Mouse (Mus musculus): ENCODE data around the gene Mapk14.
"Not testable (repeated sequence)": the region's sequence is repeated elsewhere in the genome, so short reads cannot be mapped to it uniquely, and the experiment has no call there.

The Mapk14 gene

GRCm38 (mm10) chr17:28739244-28739643, 48.1 kb downstream of the Mapk14 start:
- no peak for DNase-seq (ENCODE audit: extremely low spot score)

DNA sequence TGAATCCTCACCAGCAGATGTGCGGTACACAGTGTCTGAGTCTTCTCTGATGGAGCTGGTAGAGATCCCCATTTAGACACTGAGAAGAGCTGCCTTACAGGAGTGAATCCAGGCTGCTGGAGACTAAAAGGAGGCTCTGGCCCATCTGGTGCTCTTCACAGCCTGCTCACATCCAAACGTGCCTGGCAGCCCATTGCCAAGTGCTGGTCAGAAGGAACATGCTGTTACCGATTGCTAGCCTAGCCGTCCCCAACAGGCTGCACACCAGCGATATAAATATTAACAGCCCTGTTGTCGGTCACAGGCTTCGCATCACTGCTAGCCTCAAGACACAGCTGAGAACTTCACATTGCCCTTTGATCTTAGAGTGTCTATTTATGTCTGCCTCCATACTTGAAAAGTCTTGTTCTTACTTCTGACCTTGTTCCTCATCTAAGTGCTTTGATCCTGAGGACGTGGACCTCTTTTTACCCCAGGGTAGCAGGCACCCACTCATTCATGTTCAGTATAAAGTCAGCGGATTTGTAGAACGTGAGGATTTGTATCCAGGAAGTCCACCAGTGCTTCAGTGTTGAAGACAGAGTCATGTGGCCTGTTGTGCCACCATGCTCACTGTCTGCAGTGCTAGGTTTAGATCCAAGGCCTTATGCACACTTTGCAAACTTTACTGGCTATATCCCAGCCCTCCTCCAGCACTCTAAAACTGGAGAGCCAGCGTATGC, 52.2 kb downstream of the Mapk14 start:
- no peak for DNase-seq (ENCODE audit: extremely low spot score)

- no peak for DNase-seq (ENCODE audit: extremely low spot score)
These were observed 52.8 kb downstream of the Mapk14 start for GRCm38 (mm10) chr17:28743916-28744315.

DNA sequence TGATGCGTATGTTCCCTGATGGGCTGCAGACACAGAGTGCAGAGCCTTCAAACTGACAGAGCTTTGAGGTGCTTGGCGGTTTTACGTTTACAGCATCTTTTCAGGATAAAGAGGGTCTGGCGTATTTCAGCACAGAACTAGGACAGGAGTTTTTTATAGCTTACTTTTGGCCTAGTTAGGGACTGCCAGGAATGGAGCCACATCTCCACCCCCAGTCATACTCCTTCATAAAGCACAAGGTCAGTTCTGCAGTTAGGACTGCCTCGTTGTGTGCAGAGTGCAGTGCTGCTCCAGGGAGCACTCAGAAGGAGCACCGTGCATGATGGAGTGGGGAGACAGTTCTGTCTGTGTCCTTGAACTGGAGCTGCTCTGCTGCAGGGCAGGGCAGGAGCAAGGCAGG, 54.6 kb downstream of the Mapk14 start:
- no peak for DNase-seq (ENCODE audit: extremely low spot score)

DNA sequence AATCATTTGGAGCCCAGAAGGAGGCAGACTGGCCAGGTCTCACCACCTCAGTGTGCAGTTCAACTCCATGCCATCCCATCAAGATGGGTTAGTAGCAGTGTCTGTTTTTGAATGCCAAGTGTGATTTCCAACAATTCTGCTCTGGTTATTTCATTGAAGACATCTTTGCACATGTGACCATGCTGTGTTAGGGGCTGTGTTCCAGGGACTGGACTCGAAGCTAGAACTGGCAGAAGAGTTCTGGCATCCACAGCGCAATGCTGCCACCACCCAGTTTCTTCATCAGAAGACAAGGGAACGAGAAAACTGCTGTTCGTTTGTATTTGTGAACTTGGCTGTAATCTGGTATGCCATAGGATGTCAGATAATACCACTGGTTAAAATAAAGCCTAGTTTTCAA, 56.9 kb downstream of the Mapk14 start:
- no peak for DNase-seq (ENCODE audit: extremely low spot score)

DNA sequence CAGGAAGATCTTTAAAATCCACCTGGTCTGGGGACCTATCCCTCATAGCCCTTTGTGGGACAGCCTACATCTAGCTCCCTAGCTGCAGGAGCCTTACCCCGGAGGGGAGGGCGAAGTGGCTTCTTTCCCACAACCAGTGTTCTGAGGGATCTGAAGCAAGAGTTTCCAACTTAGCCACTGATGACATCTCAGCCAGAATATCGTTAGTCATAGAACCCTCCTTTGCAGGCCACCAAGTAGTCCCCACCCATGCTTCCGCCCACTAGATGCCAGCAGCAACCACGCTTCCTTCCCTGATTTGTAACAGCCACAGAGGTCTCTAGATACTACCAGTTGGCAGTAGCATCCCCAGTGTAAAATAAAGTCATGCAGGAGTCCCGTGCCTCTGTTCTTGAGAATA, 59.5 kb downstream of the Mapk14 start:
- DNase-seq (ENCODE audit: extremely low spot score) = no peak

GRCm38 (mm10) chr17:28756447-28756846, 65.3 kb downstream of the Mapk14 start:
- no peak for DNase-seq (ENCODE audit: extremely low spot score)

DNA sequence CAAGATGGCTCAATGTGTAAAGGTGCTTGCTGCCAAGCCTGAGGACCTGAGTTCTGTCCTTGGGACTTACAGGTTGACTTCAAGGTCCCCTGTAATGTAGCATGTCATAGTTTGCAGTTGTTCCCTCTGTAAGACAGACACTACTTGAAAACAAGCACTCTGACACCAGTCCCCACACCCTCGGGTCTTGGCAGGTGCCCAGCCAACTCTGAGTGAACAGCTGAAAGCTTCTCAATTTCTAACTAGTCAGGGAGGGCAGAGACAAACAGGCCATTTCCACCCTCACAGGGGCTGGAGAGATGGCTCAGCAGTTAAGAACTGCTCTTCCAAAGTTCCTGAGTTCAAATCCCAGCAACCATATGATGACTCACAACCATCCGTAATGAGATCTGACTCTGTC, 66.3 kb downstream of the Mapk14 start:
- no peak for DNase-seq (ENCODE audit: extremely low spot score)

GRCm38 (mm10) chr17:28760736-28761312, 69.7 kb downstream of the Mapk14 start:
- DNase-seq (ENCODE audit: extremely low spot score) = no peak

GRCm38 (mm10) chr17:28761871-28762270, 70.7 kb downstream of the Mapk14 start:
- DNase-seq (ENCODE audit: extremely low spot score) = peak; percentile 68

- no peak for DNase-seq (ENCODE audit: extremely low spot score)
These were observed 75.1 kb downstream of the Mapk14 start for GRCm38 (mm10) chr17:28766203-28766602.

DNA sequence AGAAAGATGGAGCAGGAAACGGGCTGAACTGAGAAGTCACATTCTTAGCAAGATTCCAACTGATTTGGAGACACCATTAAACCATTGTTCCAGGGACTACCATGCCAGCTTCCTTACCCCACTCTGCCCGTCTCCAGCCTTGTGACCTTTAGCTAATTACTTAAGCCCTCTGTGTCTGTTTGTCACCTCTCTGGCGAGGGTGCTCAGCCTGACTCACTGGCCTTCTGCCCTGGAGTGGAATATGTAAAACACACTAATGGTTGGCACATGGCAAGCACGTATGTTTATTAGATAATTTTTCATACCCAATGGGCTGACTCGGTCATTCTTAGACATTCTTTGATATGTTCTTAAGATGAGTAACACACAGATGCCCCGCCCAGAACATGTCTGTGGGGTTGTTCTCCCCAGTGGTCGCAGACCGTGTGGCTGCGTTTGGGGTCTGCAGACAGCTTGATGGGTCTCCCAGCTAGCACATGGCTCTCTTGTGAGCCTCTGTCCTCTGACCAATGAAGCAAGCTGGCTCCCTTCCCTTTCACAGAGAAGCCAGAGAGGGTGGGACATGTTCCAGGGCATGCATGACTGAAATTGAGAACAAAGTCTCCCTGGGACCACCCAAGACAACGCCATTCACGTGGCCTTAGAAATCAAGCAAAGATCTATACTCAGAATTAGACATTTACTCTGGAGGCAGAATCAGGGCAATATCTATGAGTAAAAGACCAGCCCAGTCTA, 75.8 kb downstream of the Mapk14 start:
- DNase-seq (ENCODE audit: extremely low spot score) = no peak

DNA sequence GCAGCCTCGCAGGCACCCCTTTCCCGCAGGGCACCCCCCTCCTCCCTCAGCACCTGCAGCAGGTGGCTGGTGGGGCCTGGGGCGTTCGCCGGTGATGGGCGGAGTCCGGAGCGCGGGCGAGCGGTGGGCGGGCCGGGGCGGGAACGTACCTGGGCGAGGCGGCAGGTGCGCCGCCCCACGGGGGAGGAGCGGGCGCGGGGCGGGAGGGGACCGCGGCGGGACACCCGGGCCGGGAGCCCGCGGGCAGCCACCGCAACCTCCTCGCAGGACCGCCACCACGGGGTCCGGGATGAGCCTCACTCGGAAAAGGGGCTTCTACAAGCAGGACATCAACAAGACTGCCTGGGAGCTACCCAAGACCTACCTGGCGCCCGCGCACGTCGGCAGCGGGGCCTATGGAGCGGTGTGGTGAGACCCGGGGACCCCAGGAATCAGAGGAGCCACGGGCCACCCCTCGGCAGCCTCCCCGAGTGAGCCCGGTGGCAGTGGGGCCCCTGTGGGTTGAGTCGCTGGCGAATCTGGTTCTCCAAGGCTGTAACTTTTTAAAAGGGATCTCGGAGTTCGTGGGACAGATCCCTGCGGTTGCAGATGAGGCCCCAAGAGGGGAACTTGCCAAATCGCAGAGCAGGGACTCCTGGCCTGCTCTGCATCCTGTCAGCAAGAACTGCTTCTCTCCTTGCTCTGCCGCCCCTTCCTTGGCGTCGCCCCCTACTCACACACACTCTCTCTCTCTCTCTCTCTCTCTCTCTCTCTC, 78.2 kb downstream of the Mapk14 start, which contains the start of gene Mapk13:
Mapk13 (plus strand) TSS at position 177 of the 754 bp plus-strand sequence.
- peak; percentile 34 for DNase-seq (ENCODE audit: extremely low spot score)

DNA sequence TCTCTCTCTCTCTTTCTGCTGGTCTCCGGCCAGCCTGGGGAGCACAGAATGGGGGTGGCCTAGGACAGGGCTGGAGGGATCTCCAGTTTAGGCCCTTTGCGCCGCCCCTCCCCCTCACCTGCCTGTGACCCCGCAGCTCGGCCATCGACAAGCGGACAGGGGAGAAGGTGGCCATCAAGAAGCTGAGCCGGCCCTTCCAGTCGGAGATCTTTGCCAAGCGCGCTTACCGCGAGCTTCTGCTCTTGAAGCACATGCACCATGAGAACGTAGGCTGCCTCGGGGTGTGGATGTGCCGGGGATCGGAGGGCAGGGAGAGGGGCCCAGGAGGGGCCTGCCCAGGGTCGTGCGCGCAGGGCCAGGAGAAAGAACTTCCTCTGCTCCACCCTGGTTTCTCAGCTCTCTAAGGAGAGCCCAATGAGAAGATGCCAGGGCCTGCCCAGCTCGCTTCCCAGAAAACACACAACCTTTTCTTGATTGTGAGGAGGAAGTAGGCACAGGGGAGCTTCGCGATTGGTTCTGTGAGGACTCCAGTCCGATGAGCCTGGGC, 78.8 kb downstream of the Mapk14 start:
- peak; percentile 54 for DNase-seq (ENCODE audit: extremely low spot score)

- DNase-seq (ENCODE audit: extremely low spot score) = no peak
These were observed 80.2 kb downstream of the Mapk14 start for GRCm38 (mm10) chr17:28771289-28771688.

DNA sequence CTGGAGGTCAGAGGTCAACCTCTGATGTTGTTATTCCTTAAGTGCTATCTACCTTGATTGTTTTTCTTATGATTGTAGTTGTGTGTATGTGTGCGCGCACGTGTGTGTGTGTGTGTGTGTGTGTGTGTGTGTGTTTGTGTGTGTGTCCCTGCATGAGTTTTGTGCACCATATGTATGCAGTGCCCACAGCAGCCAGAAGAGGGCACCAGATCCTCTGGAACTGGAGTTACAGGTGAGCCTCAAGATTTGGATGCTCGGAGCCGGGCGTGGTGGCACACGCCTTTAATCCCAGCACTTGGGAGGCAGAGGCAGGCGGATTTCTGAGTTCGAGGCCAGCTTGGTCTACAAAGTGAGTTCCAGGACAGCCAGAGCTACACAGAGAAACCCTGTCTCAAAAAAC, 83.2 kb downstream of the Mapk14 start:
- not testable (repeated sequence) for DNase-seq (ENCODE audit: extremely low spot score)

- DNase-seq (ENCODE audit: extremely low spot score) = no peak
These were observed 84.0 kb downstream of the Mapk14 start for GRCm38 (mm10) chr17:28775161-28775560.

- no peak for DNase-seq (ENCODE audit: extremely low spot score)
These were observed 85.7 kb downstream of the Mapk14 start for GRCm38 (mm10) chr17:28776817-28777216.

DNA sequence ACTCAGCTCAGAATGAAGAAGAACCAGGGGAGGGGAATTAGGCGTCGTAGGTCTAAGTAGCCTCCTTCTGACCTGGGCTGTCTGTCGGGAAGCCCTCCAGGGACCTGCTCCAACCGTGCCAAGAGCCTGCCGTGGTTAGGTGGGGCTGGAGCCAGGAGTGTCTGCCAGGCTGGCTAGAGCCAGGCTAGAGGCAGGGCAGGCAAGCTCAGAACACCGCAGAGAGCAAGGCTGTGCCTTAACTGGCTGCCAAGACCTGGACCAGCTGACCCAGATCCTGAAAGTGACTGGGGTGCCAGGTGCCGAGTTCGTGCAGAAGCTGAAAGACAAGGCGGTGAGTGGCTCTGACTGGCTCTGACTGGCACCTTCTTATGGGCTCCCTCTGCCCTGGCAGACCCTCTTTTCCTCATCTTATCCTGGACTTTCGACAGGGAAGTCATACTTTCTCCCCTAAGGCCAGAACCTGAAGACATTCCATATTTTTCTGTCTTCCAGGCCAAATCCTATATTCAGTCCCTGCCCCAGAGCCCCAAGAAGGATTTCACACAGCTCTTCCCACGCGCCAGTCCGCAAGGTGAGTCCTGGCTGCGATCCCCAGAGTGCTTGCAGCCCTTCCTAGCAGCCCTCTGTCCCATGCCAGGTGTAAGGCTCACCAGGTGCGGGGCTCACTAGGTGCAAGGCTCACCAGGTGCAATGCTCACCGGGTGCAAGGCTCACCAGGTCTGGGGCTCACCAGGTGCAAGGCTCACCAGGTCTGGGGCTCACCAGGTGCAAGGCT, 86.3 kb downstream of the Mapk14 start:
- no peak for DNase-seq (ENCODE audit: extremely low spot score)

- DNase-seq (ENCODE audit: extremely low spot score) = no peak
These were observed 88.6 kb downstream of the Mapk14 start for GRCm38 (mm10) chr17:28779735-28780134.

DNA sequence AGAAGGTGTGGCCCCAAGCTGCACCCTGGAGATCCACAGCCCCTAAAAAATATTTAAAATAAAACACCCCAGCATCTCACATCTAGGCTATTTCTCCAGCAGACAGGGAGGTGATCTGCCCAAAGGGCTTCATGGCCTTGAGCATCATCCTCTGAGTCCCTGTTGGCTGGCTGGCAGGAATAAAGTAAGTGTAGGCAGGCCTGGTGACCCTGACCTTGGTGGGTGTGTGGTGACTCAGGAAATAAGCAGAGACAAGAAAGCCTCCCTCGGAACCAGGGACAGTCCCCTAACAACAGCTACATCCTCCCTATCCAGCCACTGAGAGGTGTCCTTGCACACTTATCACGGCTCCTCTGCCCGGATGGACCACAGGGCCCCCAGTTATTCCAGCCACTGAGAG, 89.7 kb downstream of the Mapk14 start:
- DNase-seq (ENCODE audit: extremely low spot score) = no peak

All from embryo, embryonic 9.5 days (tissue).